Mouse (Mus musculus): ENCODE data around the gene Bmi1. TPM values are rescaled to one million over a fixed set of nuclear protein-coding genes. Genes with fewer than 3 reads are reported as not detected.

The Bmi1 gene
- total RNA-seq, 1 experiment from 2014 or later = 66.8 TPM

DNA sequence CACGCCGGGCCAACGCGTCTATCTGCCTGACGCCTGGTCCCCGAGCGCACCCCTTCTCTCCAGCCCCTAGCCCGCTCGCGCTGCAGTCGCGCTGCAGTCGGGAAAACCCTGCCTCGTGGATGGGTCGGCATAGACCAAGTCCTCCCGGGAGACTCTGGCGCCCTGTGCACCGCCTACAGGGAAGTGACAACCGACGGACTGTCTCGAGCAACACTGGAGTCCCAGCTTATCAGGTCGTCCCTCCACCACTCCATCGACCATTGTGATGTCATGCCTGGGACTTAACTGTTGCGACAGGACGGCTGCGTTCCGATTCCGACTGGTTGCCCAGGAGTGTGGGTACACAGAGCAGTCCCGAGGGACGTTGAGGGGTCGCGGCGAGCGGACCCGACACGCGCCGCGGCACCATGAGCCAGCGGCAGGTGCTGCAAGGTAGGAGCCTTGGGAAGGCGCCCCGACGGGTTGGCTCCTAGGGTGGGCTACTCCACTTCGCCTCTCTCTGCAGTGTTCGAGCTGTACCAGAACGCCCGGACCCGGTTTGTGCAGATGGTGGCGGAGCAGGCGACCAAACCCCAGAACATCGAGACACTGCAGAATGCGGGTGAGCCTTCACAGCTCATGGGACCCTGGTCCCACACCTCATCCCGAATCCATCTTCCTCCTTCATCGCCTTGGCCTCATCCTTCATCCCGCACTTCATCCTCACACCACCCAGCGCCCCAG is 22.0 kb downstream of the Bmi1 start:
- ATAC-seq (replicated peaks in 1 of 2; ENCODE audit: insufficient read depth in 1 of 2, low FRiP score in 2 of 2, low TSS enrichment in 1 of 2, low read depth in 1 of 2, poor library complexity in 2 of 2, severe bottlenecking in 2 of 2) = peak; percentile 25 to 43

DNA sequence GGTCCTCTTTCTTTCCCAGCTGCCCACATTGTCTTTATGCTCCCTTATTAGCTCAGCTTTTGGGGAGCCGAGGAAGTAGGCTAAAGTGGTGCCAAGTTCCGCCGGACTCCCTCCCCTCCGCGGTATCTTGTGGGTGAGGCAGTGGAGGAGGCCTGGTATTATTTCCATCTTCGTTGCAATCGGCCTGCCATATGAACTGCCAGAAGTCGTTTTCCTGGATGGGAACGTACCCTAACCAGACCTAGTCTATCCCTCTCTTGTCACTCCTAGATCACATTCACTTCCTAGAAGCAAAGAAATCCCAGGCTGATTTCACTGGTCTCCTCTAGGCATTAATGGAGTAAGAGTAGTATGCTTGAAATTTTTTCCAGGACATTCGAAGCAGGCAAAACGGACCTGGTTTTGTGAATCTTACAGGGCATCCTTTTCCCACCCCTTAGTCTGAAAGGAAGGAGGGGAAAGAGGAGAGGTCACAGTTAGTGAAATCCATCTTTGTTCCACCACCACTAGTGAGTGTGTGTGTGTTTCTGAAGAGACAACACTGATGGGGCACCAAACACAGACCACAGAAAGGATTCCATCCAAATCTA is 22.7 kb downstream of the Bmi1 start:
- peak; percentile 8 to 16; a peak in 1 of 4 replicates for ATAC-seq (replicated peaks in 1 of 2; ENCODE audit: insufficient read depth in 1 of 2, low FRiP score in 2 of 2, low TSS enrichment in 1 of 2, low read depth in 1 of 2, poor library complexity in 2 of 2, severe bottlenecking in 2 of 2)

DNA sequence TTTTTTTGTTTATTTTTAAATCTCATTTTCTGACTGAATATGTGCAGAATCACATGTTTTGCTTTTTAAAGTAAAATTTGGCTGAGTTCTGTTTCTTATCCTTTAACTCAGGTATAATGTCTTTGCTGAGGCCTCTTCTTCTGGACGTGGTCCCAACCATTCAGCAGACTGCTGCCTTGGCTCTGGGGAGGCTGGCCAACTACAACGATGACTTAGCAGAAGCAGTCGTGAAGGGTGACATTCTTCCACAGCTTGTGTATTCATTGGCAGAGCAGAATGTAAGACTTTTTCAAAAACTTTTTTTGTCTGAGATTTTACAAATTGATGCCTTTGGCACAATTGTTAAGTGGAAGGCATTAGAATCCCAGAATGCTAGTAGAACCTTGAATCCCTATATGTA is 33.5 kb downstream of the Bmi1 start:
- ATAC-seq (replicated peaks in 1 of 2; ENCODE audit: insufficient read depth in 1 of 2, low FRiP score in 2 of 2, low TSS enrichment in 1 of 2, low read depth in 1 of 2, poor library complexity in 2 of 2, severe bottlenecking in 2 of 2) = 0 out of 4 replicates have a peak, but pooled peaks have one; percentile 37 to 45

DNA sequence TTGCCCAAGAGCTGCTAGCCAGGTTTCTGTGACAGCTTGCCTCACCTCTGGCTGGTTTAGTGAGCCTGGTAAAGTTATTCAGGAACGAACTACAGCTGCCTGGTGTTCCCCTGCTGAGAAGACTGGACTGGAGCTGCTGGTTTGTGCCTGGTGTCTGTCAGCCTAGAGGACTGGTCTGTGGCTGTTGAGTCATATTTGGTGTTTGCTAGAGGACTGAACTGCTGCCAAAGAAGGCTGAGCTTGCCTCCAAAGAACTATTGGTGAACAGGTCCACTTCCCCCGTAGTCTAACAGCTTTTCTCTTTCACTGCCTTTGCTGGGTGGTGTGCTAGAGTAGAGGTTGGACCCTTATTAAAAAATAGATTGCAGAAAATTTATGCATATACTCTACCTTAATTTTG is 36.3 kb downstream of the Bmi1 start:
- ATAC-seq (replicated peaks in 1 of 2; ENCODE audit: insufficient read depth in 1 of 2, low FRiP score in 2 of 2, low TSS enrichment in 1 of 2, low read depth in 1 of 2, poor library complexity in 2 of 2, severe bottlenecking in 2 of 2) = no peak

DNA sequence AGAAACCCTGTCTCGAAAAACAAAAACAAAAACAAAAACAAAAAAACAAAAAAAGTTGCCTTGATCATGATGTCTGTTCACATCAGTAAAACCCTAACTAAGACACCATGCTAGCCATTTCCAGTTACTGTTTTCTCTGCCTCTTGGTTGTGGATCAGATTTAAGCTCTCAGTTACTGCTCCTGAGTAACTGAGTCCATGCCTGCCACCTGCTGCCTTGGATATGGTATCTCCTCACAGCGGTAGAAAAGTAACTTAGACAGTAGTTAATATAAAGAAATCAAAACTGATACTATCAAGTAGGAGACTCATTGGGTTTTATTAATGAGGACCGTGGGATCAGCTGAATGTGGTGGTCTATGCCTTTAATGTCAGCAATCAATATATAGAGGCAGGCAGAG is 37.5 kb downstream of the Bmi1 start:
- no peak for ATAC-seq (replicated peaks in 1 of 2; ENCODE audit: insufficient read depth in 1 of 2, low FRiP score in 2 of 2, low TSS enrichment in 1 of 2, low read depth in 1 of 2, poor library complexity in 2 of 2, severe bottlenecking in 2 of 2)

DNA sequence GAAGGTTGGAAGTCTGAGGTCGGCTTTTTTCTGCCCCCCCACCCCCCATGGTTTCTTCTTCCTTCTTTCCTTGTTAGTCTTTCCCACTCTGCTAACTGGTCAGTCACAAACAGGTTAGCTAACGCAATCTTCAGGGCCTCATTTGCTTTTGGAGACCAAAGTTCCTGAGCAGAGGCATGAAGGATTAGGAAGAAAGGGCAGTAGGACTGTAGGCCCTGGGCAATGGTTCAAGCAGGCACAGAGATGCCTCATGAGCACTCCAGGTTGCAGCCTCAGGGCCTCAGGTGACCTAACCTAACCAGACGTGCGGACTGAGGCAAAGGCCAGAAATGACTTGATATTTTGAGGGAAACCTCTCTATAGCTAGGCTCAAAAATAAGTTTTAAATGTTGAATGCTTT is 41.7 kb downstream of the Bmi1 start:
- ATAC-seq (replicated peaks in 1 of 2; ENCODE audit: insufficient read depth in 1 of 2, low FRiP score in 2 of 2, low TSS enrichment in 1 of 2, low read depth in 1 of 2, poor library complexity in 2 of 2, severe bottlenecking in 2 of 2) = no peak

DNA sequence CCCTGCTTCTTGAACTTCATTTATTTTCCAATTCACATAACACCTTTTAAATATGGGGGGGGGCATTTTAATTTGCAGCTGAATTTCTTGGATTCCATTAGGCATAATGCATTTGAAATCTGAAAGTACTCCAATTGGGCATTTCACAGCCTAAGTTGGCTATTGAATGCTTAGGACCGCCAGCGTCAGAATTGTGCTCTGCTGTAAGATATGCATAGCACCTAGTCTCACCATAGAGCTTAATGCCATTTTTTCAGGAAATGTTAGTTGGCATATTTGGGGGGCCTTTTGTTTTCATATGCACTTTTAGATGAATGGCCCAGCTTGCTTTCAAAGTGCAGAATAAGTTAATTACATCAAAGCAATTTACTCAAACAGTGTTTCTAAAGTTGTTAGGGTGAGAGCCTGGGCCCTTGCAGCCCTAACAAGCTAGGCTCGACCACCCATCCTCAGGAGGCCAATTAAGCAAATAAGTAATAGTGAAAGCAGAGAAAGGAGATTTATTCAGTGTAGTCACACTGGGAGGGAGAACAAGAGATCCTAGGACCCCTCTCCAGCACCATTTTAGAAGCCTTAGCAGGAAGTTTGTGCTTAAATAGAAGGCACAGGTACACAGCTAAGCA is 45.5 kb downstream of the Bmi1 start:
- ATAC-seq (replicated peaks in 1 of 2; ENCODE audit: insufficient read depth in 1 of 2, low FRiP score in 2 of 2, low TSS enrichment in 1 of 2, low read depth in 1 of 2, poor library complexity in 2 of 2, severe bottlenecking in 2 of 2) = no peak

DNA sequence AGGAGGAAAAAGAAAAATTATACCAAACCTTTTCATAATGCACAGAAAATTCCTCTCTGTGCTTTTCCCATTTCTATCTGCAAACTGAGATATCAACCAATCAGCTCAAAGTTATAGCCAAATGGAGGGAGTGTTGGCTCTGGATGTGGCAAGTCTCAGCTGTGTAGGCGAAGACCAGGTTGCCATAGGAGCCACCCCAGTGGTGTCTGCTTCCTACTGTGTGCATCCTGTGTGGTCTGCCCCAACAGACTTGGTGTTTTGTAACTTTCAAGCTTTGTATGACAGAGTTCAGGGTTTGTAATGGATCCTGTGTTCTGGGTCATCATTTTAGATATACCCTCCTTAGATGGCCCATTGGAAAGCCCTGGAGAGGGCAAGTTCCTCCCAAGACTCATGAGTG is 47.6 kb downstream of the Bmi1 start:
- peak; percentile 82 to 91 for ATAC-seq (replicated peaks in 1 of 2; ENCODE audit: insufficient read depth in 1 of 2, low FRiP score in 2 of 2, low TSS enrichment in 1 of 2, low read depth in 1 of 2, poor library complexity in 2 of 2, severe bottlenecking in 2 of 2)

DNA sequence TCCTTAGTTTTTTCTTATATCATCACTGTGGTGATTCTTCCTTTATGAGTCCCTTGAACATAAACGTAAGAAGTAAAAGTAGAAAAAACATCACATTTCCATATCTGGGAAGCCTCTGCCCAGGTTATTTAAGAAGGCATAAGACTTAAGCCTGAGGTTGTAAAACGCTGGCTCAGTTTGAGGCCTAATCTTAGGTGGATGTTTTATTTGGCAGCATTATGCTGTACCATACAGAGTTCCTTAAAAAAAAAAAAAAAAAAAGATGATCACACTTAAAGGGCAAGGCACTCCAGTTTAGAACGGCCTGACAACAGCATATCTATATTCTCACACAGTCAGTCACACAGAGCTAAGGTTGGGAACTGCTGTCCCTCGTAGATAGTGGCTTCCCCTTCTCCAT is 49.1 kb downstream of the Bmi1 start:
- ATAC-seq (replicated peaks in 1 of 2; ENCODE audit: insufficient read depth in 1 of 2, low FRiP score in 2 of 2, low TSS enrichment in 1 of 2, low read depth in 1 of 2, poor library complexity in 2 of 2, severe bottlenecking in 2 of 2) = no peak

DNA sequence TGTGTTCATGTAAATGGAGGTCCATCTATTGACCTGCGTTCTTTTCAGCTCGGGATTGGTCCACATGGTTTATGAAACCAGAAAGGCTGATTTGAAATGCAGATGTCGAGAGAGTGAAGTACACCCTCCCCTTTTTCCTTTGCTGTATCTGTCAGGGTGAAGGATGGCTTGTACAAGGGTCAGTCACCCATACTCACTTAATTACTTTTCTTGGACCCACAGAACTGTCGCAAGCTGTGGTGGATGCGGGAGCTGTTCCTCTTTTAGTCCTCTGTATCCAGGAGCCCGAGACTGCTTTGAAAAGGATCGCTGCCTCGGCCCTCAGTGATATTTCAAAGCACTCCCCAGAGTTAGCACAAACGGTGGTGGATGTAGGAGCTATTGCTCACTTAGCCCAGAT is 54.9 kb downstream of the Bmi1 start:
- no peak for ATAC-seq (replicated peaks in 1 of 2; ENCODE audit: insufficient read depth in 1 of 2, low FRiP score in 2 of 2, low TSS enrichment in 1 of 2, low read depth in 1 of 2, poor library complexity in 2 of 2, severe bottlenecking in 2 of 2)

DNA sequence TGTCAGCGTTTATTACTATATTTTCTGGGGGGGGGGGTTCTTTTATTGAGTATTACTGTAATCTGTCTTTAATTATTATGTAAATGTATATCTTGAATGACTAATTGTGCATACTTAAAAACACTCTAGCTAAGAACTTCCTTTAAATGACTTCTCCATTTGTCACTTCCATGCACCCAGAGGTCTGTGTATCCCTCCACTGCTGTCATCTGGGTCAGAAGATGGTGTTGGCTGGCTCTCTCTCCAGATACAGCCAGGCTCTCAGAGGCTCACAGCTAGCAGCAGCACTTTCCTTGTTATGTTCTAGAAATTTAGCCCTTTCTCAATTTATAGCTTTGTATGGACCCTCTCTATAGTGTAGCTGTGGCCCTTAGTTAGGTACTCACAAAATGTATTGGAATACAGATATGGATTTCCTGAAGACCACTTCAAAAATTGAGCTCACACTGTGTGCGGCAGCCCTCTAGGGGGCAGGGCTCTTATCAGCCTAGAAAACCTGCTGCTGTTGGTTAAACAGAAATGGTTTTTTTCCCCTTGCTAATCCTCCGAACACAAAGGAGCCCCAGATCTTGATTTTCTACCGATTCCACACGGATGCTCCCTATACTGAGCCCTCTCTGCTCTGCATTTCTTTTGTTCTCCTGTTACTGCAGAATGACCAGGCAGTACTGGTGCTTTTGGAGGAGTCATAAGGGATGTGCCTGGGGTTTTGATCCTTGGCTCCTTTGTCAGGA is 57.7 kb downstream of the Bmi1 start:
- ATAC-seq (replicated peaks in 1 of 2; ENCODE audit: insufficient read depth in 1 of 2, low FRiP score in 2 of 2, low TSS enrichment in 1 of 2, low read depth in 1 of 2, poor library complexity in 2 of 2, severe bottlenecking in 2 of 2) = peak in 1 of 2 experiments; percentile 56; a peak in 1 of 4 replicates

Other genes with a start within 250 kb of the Bmi1 start
- 188 and 197 TPM in 2 replicates for gene Commd3, start 4.6 kb upstream of the Bmi1 start, total RNA-seq (2017)
- gene Spag6, start 17.0 kb downstream of the Bmi1 start, total RNA-seq (2017) = not detected in 2 replicates

Data from hematopoietic stem cell, adult 5-6 weeks (primary cell).